Mouse (Mus musculus) heart, embryonic 13.5 days (tissue): ENCODE results near the gene Peli2. TPM values are rescaled to one million over a fixed set of nuclear protein-coding genes. Genes with fewer than 3 reads are reported as not detected.

Experiments used
- ATAC-seq: fragments of 200-750 bp; cut with Nextera tagmentation; 2 replicates; pipeline ENCODE4 v1.8.0; 2017; ENCODE audit warnings: moderate TSS enrichment; ENCODE audit not compliant: insufficient number of reproducible peaks, low FRiP score, low TSS enrichment; ENCODE audit errors: extremely low read depth
- H3K27ac ChIP-seq: fragments of 300-500 bp; sonication (generic); replicated peaks from 2 replicates; pipeline ENCODE4 v1.5.1; 2015; ENCODE audit warnings: moderate library complexity, mild to moderate bottlenecking, inconsistent platforms
- H3K27me3 ChIP-seq: fragments of 300-500 bp; sonication (generic); replicated peaks from 2 replicates; pipeline ENCODE4 v1.6.1; 2015; ENCODE audit warnings: mild to moderate bottlenecking, inconsistent platforms
- H3K36me3 ChIP-seq: fragments of 300-500 bp; sonication (generic); 2 replicates; pipeline ENCODE4 v1.6.1; 2015; ENCODE audit warnings: mild to moderate bottlenecking, inconsistent platforms
- H3K4me1 ChIP-seq: fragments of 300-500 bp; sonication (generic); 2 replicates; pipeline ENCODE4 v1.6.1; 2015; ENCODE audit warnings: inconsistent platforms
- H3K4me2 ChIP-seq: fragments of 300-500 bp; sonication (generic); 2 replicates; pipeline ENCODE4 v1.6.1; 2015; ENCODE audit warnings: inconsistent platforms, mild to moderate bottlenecking, moderate library complexity
- H3K4me3 ChIP-seq: fragments of 300-500 bp; sonication (generic); 2 replicates; pipeline ENCODE4 v1.5.1; 2015; ENCODE audit warnings: moderate library complexity, mild to moderate bottlenecking, inconsistent platforms
- H3K9ac ChIP-seq: fragments of 300-500 bp; sonication (generic); 2 replicates; pipeline ENCODE4 v1.6.1; 2015; ENCODE audit warnings: inconsistent platforms, mild to moderate bottlenecking, moderate library complexity
- H3K9me3 ChIP-seq: fragments of 300-500 bp; sonication (generic); 2 replicates; pipeline ENCODE4 v1.6.1; 2016; ENCODE audit warnings: inconsistent platforms
- WGBS: fragments of 180-500 bp; shearing (Covaris S2); methylation state at CpG from one replicate; pipeline ENCODE4 v1.1.7; 2015; ENCODE audit warnings: mixed read lengths; 5-methylcytosine and 5-hydroxymethylcytosine counted together
- polyA plus RNA-seq: library from polyadenylated mRNA; unstranded; fragments of >200 nt; fragmentation: Nextera tagmentation; extraction: Ambion mirVana; gene quantifications from 2 replicates; pipeline ENCODE4 v1.2.1, GENCODE M21; 2015

Gene Peli2
- polyA plus RNA-seq, 1 experiment from 2014 or later = 2.9 TPM

DNA sequence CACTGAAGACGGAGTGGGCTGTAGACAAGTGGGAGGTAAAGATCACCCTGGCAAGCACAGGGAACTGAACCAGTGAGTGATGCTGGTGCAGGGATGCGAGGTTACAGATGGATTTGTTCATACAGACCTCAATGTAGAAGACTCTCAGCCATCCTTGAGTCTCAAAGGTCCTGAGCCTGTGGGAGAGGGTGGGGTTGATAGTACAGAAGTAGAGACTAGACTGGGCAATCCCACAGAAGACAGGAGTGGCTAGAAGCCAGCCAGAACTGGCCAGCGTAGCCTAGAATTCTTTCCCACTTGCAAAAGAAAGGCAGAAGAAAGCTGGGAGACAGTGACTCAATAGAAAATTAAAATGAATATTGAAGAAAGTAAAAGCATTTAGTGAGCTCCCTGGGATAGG lies 71.3 kb downstream of the Peli2 start:
- no peaks in the 10 kb centered on the region for H3K9me3 ChIP-seq
- H3K4me3 ChIP-seq = no peak overlapping the region
- H3K27me3 ChIP-seq = 0 out of 2 replicates have a peak, but pooled peaks cover 6% of the 10 kb centered on the region
- peaks cover 20% of the 10 kb centered on the region for H3K4me1 ChIP-seq
- no peak overlapping the region for H3K9ac ChIP-seq
- H3K4me2 ChIP-seq = no peak overlapping the region
- no peak for ATAC-seq
- H3K36me3 ChIP-seq = no peaks in the 10 kb centered on the region
- WGBS = 84% methylated on average over 3 of the region's 3 CpGs
- no peak overlapping the region for H3K27ac ChIP-seq

DNA sequence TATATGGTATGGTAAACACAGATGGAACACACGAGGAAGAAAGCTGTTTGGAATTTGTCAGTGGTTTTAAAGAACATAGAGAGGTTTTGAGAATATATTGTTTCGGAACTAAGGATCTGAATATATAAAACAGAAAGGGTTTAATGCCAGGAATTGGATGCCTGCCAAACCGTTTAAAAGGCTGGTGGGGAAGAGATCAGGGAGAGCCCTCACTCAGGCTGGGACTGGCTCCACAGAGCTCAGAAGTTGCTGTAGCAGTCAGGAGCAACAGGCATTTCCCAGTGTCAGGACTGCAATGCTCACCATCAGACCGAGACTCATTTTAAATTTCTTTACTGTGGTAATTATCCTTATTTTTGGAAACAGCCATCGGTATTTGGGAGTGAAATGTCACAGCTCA lies 76.2 kb downstream of the Peli2 start:
- WGBS = 48% methylated on average over 5 of the region's 5 CpGs
- H3K9ac ChIP-seq = no peak overlapping the region
- ATAC-seq = no peak
- peaks cover 54% of the 10 kb centered on the region for H3K4me1 ChIP-seq
- no peaks in the 10 kb centered on the region for H3K36me3 ChIP-seq
- H3K27me3 ChIP-seq = peaks cover 14% of the 10 kb centered on the region
- no peak overlapping the region for H3K4me2 ChIP-seq
- peak overlapping the region; percentile 28; the same call in 1 of the 2 replicates for H3K27ac ChIP-seq
- no peaks in the 10 kb centered on the region for H3K9me3 ChIP-seq
- H3K4me3 ChIP-seq = no peak overlapping the region

DNA sequence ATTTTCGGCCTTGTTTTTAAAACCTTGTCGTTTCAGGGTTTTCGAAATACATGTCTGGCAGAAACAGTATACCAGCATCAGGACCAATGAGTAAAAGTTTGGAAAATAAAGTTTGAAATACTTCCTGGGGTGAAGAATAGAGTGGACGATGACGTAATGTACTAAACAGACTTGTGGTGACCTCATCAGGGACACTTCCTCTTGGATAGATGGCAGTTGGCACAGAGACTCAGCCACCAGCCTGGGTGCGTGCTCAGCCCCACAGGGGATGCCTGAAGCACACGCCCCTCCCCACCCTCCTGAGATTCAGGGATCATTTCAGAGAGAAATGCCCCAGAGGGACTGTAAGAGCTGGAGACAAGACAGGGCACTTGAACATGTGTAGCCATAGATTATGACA lies 76.7 kb downstream of the Peli2 start:
- WGBS = 70% methylated on average over 7 of the region's 7 CpGs
- no peak for ATAC-seq
- Histone ChIP-seq H3K27ac (peak overlapping the region; percentile 33; the same call in 1 of the 2 replicates), H3K36me3 (no peaks in the 10 kb centered on the region), H3K4me2 (no peak overlapping the region), H3K4me3 (no peak overlapping the region), H3K27me3 (peaks cover 12% of the 10 kb centered on the region), H3K9me3 (no peaks in the 10 kb centered on the region), H3K9ac (no peak overlapping the region), H3K4me1 (peaks cover 58% of the 10 kb centered on the region)

DNA sequence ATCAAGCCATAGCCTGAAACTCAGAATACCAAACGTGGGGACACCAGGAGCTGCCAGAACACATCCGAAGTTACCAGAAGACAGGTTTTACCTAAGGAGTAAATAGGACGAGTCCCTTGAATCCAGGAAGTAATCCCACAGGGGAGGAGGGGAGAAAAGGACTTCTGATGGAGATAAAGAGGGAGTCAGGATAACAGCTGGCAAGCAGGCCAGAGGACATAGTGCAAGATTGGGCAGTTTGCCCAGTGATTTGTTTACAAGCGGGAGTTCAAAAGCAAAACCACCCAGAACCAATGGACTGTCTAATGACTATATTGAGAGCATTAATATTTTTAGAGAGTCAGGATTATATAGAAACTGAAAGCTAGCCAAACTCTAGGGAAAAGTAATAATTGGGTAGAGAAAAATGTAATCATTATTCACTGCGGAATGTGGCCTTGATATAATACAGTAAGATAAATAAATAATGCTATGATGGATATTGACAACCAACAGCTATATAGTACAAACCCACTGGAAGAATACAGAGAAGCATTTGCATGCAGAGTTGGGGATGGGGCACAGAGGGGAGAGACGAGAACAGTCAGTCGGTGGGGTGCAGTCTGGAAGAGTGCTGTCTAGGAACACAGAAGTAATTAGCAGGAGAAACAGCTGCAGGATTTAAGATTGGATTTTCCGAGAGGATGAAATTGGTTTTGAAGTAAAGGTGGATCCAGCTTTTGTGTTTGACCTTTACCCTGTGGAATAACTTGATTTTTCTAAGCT lies 77.7 kb downstream of the Peli2 start:
- no peak overlapping the region for H3K4me3 ChIP-seq
- H3K4me2 ChIP-seq = no peak overlapping the region
- H3K4me1 ChIP-seq = peaks cover 63% of the 10 kb centered on the region
- H3K9me3 ChIP-seq = no peaks in the 10 kb centered on the region
- no peaks in the 10 kb centered on the region for H3K36me3 ChIP-seq
- no peak overlapping the region for H3K27ac ChIP-seq
- H3K27me3 ChIP-seq = peaks cover 12% of the 10 kb centered on the region
- WGBS = 54% methylated on average over 8 of the region's 8 CpGs
- H3K9ac ChIP-seq = no peak overlapping the region
- ATAC-seq = no peak

- 75% methylated on average over 16 of the region's 16 CpGs for WGBS
- no peak for ATAC-seq
- Histone ChIP-seq H3K4me2 (no peak overlapping the region), H3K9me3 (no peaks in the 10 kb centered on the region), H3K9ac (no peak overlapping the region), H3K27me3 (peaks cover 12% of the 10 kb centered on the region), H3K27ac (no peak overlapping the region), H3K4me1 (peaks cover 63% of the 10 kb centered on the region), H3K36me3 (no peaks in the 10 kb centered on the region), H3K4me3 (no peak overlapping the region)
Observed at GRCm38 (mm10) chr14:48198957-48199356, 78.3 kb downstream of the Peli2 start.

- Histone ChIP-seq H3K4me1 (peaks cover 58% of the 10 kb centered on the region), H3K27ac (no peak overlapping the region), H3K9me3 (no peaks in the 10 kb centered on the region), H3K36me3 (no peaks in the 10 kb centered on the region), H3K4me2 (no peak overlapping the region), H3K4me3 (no peak overlapping the region), H3K9ac (no peak overlapping the region), H3K27me3 (peaks cover 12% of the 10 kb centered on the region)
- no peak for ATAC-seq
- 72% methylated on average over 4 of the region's 4 CpGs for WGBS
Observed at GRCm38 (mm10) chr14:48199506-48199905, 78.9 kb downstream of the Peli2 start.

- WGBS = 77% methylated on average over 9 of the region's 9 CpGs
- H3K36me3 ChIP-seq = no peaks in the 10 kb centered on the region
- peaks cover 16% of the 10 kb centered on the region for H3K27me3 ChIP-seq
- H3K9me3 ChIP-seq = no peaks in the 10 kb centered on the region
- H3K9ac ChIP-seq = no peak overlapping the region
- no peak overlapping the region for H3K4me3 ChIP-seq
- peaks cover 55% of the 10 kb centered on the region for H3K4me1 ChIP-seq
- no peak overlapping the region for H3K4me2 ChIP-seq
- no peak for ATAC-seq
- no peak overlapping the region for H3K27ac ChIP-seq
Observed at GRCm38 (mm10) chr14:48200291-48200690, 79.7 kb downstream of the Peli2 start.

DNA sequence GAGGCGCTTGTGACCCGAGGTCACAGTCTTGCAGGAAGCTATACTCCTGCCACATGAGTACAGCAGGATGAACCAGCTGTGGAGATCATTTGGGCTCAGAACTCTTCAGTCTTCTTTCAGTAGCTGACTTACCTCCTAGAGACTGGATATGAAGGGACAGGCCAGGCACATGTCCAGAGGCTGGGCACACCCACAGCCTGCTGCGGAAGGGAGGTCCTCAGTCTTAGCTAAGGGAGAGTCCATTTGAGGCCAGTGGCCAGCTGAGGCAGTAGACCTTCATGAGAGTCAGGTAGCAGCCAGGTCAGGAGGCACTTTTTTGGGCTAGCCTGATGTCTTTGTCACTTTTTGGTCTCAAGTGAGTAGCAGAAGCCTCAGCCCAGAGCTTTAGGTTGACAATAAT lies 80.2 kb downstream of the Peli2 start:
- Histone ChIP-seq H3K9me3 (no peaks in the 10 kb centered on the region), H3K4me2 (no peak overlapping the region), H3K4me1 (peaks cover 55% of the 10 kb centered on the region), H3K27me3 (peaks cover 16% of the 10 kb centered on the region), H3K9ac (no peak overlapping the region), H3K4me3 (no peak overlapping the region), H3K36me3 (no peaks in the 10 kb centered on the region), H3K27ac (no peak overlapping the region)
- ATAC-seq = no peak
- 64% methylated on average over 3 of the region's 3 CpGs for WGBS

DNA sequence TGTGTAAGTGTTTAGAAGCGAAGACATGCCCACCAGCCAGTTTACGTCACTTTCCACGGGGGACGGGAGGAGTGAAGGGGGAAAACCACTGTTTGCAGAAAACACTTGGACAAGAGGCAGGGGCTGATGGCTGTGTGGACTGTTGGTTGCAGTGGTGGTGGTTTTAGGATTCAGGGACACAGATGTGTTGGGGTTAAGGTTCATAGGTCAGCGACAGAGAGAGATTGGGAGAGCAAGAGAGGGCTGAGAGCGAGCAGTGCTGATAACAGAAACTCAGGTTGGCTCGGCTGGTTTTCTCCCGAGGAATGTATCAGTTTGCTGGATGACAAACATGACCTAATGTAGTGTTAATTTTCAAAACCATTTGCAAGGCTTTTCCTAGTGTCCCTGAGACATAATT lies 80.8 kb downstream of the Peli2 start:
- no peak overlapping the region for H3K4me2 ChIP-seq
- no peaks in the 10 kb centered on the region for H3K36me3 ChIP-seq
- H3K4me3 ChIP-seq = no peak overlapping the region
- no peak for ATAC-seq
- peaks cover 56% of the 10 kb centered on the region for H3K4me1 ChIP-seq
- WGBS = 48% methylated on average over 8 of the region's 8 CpGs
- H3K27ac ChIP-seq = no peak overlapping the region
- peaks cover 16% of the 10 kb centered on the region for H3K27me3 ChIP-seq
- no peaks in the 10 kb centered on the region for H3K9me3 ChIP-seq
- H3K9ac ChIP-seq = no peak overlapping the region

GRCm38 (mm10) chr14:48202096-48203036 lies 81.7 kb downstream of the Peli2 start:
- WGBS = 57% methylated on average over 17 of the region's 17 CpGs
- no peak overlapping the region for H3K4me2 ChIP-seq
- no peak for ATAC-seq
- H3K4me3 ChIP-seq = no peak overlapping the region
- H3K27me3 ChIP-seq = peaks cover 16% of the 10 kb centered on the region
- H3K9me3 ChIP-seq = no peaks in the 10 kb centered on the region
- H3K9ac ChIP-seq = no peak overlapping the region
- H3K27ac ChIP-seq = no peak overlapping the region
- peaks cover 58% of the 10 kb centered on the region for H3K4me1 ChIP-seq
- no peaks in the 10 kb centered on the region for H3K36me3 ChIP-seq

GRCm38 (mm10) chr14:48205044-48205443 lies 84.4 kb downstream of the Peli2 start:
- no peak overlapping the region for H3K4me2 ChIP-seq
- no peaks in the 10 kb centered on the region for H3K36me3 ChIP-seq
- H3K4me1 ChIP-seq = peaks cover 53% of the 10 kb centered on the region
- WGBS = 76% methylated on average over 10 of the region's 10 CpGs
- H3K27ac ChIP-seq = no peak overlapping the region
- no peaks in the 10 kb centered on the region for H3K9me3 ChIP-seq
- H3K4me3 ChIP-seq = no peak overlapping the region
- no peak overlapping the region for H3K9ac ChIP-seq
- H3K27me3 ChIP-seq = peaks cover 18% of the 10 kb centered on the region
- ATAC-seq = no peak
